Mouse (Mus musculus) frontal cortex, postnatal 36 days (tissue): ENCODE results near the gene Slc47a2.
"Not testable (repeated sequence)": the region's sequence is repeated elsewhere in the genome, so short reads cannot be mapped to it uniquely, and the experiment has no call there.

Experiments
- DNase-seq, 2 experiments: peaks; one replicate each; pipeline ENCODE4 v3.0.0; 2022; ENCODE audit warnings: low spot score in 2 of 2

Gene Slc47a2

GRCm38 (mm10) chr11:61341971-61342370 is 689 bp downstream of the Slc47a2 start:
- DNase-seq, result no peak

GRCm38 (mm10) chr11:61341233-61341632 is 1.4 kb downstream of the Slc47a2 start:
- no peak for DNase-seq

GRCm38 (mm10) chr11:61340374-61340773 is 2.3 kb downstream of the Slc47a2 start:
- DNase-seq, result no peak

- DNase-seq, result no peak
Observed at GRCm38 (mm10) chr11:61337586-61337985, 5.1 kb downstream of the Slc47a2 start.

- no peak for DNase-seq
Observed at GRCm38 (mm10) chr11:61320904-61321687, 21.6 kb downstream of the Slc47a2 start.

GRCm38 (mm10) chr11:61319923-61320567 is 22.6 kb downstream of the Slc47a2 start:
- DNase-seq, result no peak

- DNase-seq, result no peak
Observed at GRCm38 (mm10) chr11:61319233-61319922, 23.3 kb downstream of the Slc47a2 start.

GRCm38 (mm10) chr11:61316864-61317263 is 25.8 kb downstream of the Slc47a2 start:
- no peak for DNase-seq

GRCm38 (mm10) chr11:61310321-61310720 is 32.3 kb downstream of the Slc47a2 start:
- no peak for DNase-seq

- no peak for DNase-seq
Observed at GRCm38 (mm10) chr11:61309831-61310230, 32.8 kb downstream of the Slc47a2 start.

GRCm38 (mm10) chr11:61307795-61308194 is 34.9 kb downstream of the Slc47a2 start:
- DNase-seq, result no peak

- peak in 1 of 2 experiments; percentile 39 for DNase-seq
Observed at GRCm38 (mm10) chr11:61305377-61305776, 37.3 kb downstream of the Slc47a2 start.

- not testable (repeated sequence) for DNase-seq
Observed at GRCm38 (mm10) chr11:61304535-61304934, 38.1 kb downstream of the Slc47a2 start.

GRCm38 (mm10) chr11:61300716-61301392 is 41.8 kb downstream of the Slc47a2 start:
- DNase-seq, result no peak

GRCm38 (mm10) chr11:61300205-61300604 is 42.5 kb downstream of the Slc47a2 start:
- DNase-seq, result no peak

GRCm38 (mm10) chr11:61297901-61298300 is 44.8 kb downstream of the Slc47a2 start:
- DNase-seq, result no peak

GRCm38 (mm10) chr11:61297326-61297725 is 45.3 kb downstream of the Slc47a2 start:
- DNase-seq, result no peak

GRCm38 (mm10) chr11:61296556-61296955 is 46.1 kb downstream of the Slc47a2 start:
- no peak for DNase-seq

GRCm38 (mm10) chr11:61295556-61295955 is 47.1 kb downstream of the Slc47a2 start:
- no peak for DNase-seq

- no peak for DNase-seq
Observed at GRCm38 (mm10) chr11:61294431-61294830, 48.2 kb downstream of the Slc47a2 start.

- no peak for DNase-seq
Observed at GRCm38 (mm10) chr11:61293251-61293650, 49.4 kb downstream of the Slc47a2 start.

- DNase-seq, result peak in 1 of 2 experiments; percentile 15
Observed at GRCm38 (mm10) chr11:61284323-61284722, 58.3 kb downstream of the Slc47a2 start.
